Mouse (Mus musculus) brain, embryonic 14.5 days (tissue): ENCODE measurements around the gene Evi2a.

ENCODE experiments used
- CTCF ChIP-seq: fragments of 200-500 bp; IDR thresholded peaks from 2 replicates; pipeline ENCODE4 v1.5.1; 2012; ENCODE audit warnings: inconsistent platforms, mild to moderate bottlenecking, moderate library complexity, borderline replicate concordance; ENCODE audit not compliant: insufficient read depth, insufficient read length; ENCODE audit errors: extremely low read depth
- POLR2A ChIP-seq: fragments of 200-500 bp; IDR thresholded peaks from 2 replicates; pipeline ENCODE4 v1.6.1; 2012; ENCODE audit warnings: mild to moderate bottlenecking, inconsistent platforms, borderline replicate concordance; ENCODE audit not compliant: poor library complexity, insufficient read depth, insufficient read length, severe bottlenecking; ENCODE audit errors: extremely low read depth

- TF ChIP-seq CTCF (no peak; the same call in 1 of the 2 replicates), POLR2A (no peak)
Measured at GRCm38 (mm10) chr11:79566947-79567346, 36.5 kb upstream of the Evi2a start.
